Mouse (Mus musculus) CH12F3 (cell line): Measurements from ENCODE around the gene Ank3.

ENCODE experiments used
- in situ Hi-C: fragments of 300-500 bp; cut with MboI; formaldehyde crosslinking; loops from 2 replicates; pipeline ENCODE4 v1.14.3; 2020; ENCODE audit warnings: low sequenced_read_pairs

Ank3 gene

GRCm38 (mm10) chr10:69467182-69467581, 68.6 kb downstream of the Ank3 start:
- in situ Hi-C loops: loop anchor here (25.0 kb wide), 1 partner anchor 170 kb away; no protein-coding TSS in a partner anchor

- in situ Hi-C loops: loop anchor here (25.0 kb wide), 1 partner anchor 165 kb away; no protein-coding TSS in a partner anchor
Observed at GRCm38 (mm10) chr10:69471841-69472240, 73.3 kb downstream of the Ank3 start.

- in situ Hi-C loops: no loop called here
Observed at GRCm38 (mm10) chr10:69476871-69477270, 78.3 kb downstream of the Ank3 start.

- in situ Hi-C loops: no loop called here
Observed at GRCm38 (mm10) chr10:69477656-69478055, 79.1 kb downstream of the Ank3 start.

- in situ Hi-C loops: no loop called here
Observed at GRCm38 (mm10) chr10:69478831-69479230, 80.3 kb downstream of the Ank3 start.

- in situ Hi-C loops: no loop called here
Observed at GRCm38 (mm10) chr10:69485191-69485786, 86.7 kb downstream of the Ank3 start.

- in situ Hi-C loops: no loop called here
Observed at GRCm38 (mm10) chr10:69490182-69490581, 91.6 kb downstream of the Ank3 start.

- in situ Hi-C loops: no loop called here
Observed at GRCm38 (mm10) chr10:69491975-69492374, 93.4 kb downstream of the Ank3 start.

GRCm38 (mm10) chr10:69497382-69497781, 98.8 kb downstream of the Ank3 start:
- in situ Hi-C loops: no loop called here

GRCm38 (mm10) chr10:69500171-69500860, 101.7 kb downstream of the Ank3 start:
- in situ Hi-C loops: no loop called here

- in situ Hi-C loops: no loop called here
Observed at GRCm38 (mm10) chr10:69503791-69504190, 105.2 kb downstream of the Ank3 start.

- in situ Hi-C loops: no loop called here
Observed at GRCm38 (mm10) chr10:69507719-69508118, 109.1 kb downstream of the Ank3 start.

- in situ Hi-C loops: no loop called here
Observed at GRCm38 (mm10) chr10:69510392-69510791, 111.8 kb downstream of the Ank3 start.

GRCm38 (mm10) chr10:69511234-69511633, 112.7 kb downstream of the Ank3 start:
- in situ Hi-C loops: no loop called here

- in situ Hi-C loops: no loop called here
Observed at GRCm38 (mm10) chr10:69521977-69522376, 123.4 kb downstream of the Ank3 start.

- in situ Hi-C loops: no loop called here
Observed at GRCm38 (mm10) chr10:69523202-69523601, 124.6 kb downstream of the Ank3 start.

- in situ Hi-C loops: no loop called here
Observed at GRCm38 (mm10) chr10:69527318-69527717, 128.7 kb downstream of the Ank3 start.

GRCm38 (mm10) chr10:69528746-69529145, 130.2 kb downstream of the Ank3 start:
- in situ Hi-C loops: no loop called here

- in situ Hi-C loops: no loop called here
Observed at GRCm38 (mm10) chr10:69530326-69530725, 131.8 kb downstream of the Ank3 start.

GRCm38 (mm10) chr10:69531569-69531968, 133.0 kb downstream of the Ank3 start:
- in situ Hi-C loops: no loop called here

- in situ Hi-C loops: no loop called here
Observed at GRCm38 (mm10) chr10:69532169-69532730, 133.7 kb downstream of the Ank3 start.
